Mouse (Mus musculus): ENCODE data around the gene Olfr764-ps1. TPM values are rescaled to one million over a fixed set of nuclear protein-coding genes. Genes with fewer than 3 reads are reported as not detected.

Olfr764-ps1 gene
- not detected in 2 replicates for polyA plus RNA-seq (2015; fragmentation: Nextera tagmentation; extraction: Ambion mirVana)

GRCm38 (mm10) chr10:129039796-129040195 is at the start of gene Olfr764-ps1:
Gene Olfr764-ps1 (minus strand): TSS chr10:129039896.

GRCm38 (mm10) chr10:129082810-129083209 is 43.1 kb upstream of the Olfr764-ps1 start, which contains the start of gene Olfr767:
Gene Olfr767 (minus strand): TSS chr10:129082910.

DNA sequence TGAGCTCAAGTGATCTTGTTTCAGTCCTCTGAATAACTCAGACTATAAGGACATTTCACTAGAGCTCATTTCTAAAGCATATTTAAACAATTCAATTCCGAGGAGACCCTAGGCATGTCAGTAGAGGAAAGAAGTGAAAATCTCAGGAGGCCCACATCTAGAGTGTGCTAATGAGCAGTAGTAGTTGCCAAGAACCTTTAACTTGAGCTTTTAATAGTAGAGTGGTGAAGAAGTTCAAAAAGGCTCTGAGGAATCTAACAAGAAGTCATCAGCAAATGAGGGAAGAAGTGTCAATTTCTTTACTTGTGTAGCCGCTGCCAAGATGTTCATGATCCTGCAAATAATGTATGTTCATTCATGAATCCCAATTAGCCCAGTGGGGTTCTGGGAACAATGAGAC is 29.2 kb upstream of the Olfr764-ps1 start, which contains the start of gene Olfr766-ps1:
Gene Olfr766-ps1, minus strand, starts transcription at position 101 of the 400 bp plus-strand sequence.

GRCm38 (mm10) chr10:129049898-129050297 is 10.2 kb upstream of the Olfr764-ps1 start, which contains the start of gene Olfr765:
Gene Olfr765 (minus strand): TSS chr10:129049998.

DNA sequence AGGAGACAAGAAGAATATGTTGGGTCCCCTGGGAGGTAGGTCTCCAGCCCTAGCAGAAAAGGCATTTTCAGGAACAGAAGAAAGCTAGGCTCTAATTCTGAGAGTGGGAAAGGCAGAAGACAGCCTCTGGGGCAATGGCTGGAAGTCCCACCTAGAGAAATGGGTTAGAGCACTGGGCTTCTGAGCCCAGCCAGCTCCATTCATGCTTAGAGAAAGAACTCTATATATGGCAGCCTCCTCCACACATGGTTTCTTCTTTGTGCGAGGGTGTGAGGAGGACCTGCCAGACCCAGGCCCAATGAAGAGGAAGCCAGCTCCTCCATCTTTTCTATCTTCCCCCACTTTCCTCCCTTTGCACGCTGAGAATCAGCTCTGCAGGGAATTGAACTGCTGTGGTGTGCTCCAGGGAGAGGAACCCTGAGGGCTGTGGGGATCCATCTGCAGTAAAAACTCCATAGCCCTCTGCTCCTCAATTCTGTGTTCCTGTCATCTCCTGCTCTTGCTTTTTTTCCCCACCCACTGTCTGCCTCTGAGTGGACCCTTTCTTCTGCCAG is 29.3 kb downstream of the Olfr764-ps1 start, which contains the start of gene Olfr763:
Gene Olfr763, plus strand, starts transcription at position 504 of the 554 bp plus-strand sequence.

DNA sequence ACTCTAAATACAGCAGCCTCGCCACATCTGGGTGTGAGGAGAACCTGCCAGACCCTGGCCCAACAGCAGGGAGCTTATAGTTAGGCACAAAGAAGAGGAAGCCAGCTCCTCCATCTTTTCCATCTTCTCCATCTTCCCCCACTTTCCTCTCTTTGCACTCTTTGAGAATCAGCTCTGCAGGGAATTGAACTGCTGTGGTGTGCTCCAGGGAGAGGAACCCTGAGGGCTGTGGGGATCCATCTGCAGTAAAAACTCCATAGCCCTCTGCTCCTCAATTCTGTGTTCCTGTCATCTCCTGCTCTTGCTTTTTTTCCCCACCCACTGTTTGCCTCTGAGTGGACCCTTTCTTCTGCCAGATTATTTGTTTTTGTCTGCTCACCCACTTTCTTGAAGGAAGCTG is 50.6 kb downstream of the Olfr764-ps1 start, which contains the start of gene Olfr9:
Gene Olfr9, plus strand, starts transcription at position 301 of the 400 bp plus-strand sequence.

Other genes with a start within 250 kb of the Olfr764-ps1 start
- 0.67 and 1.2 TPM in 2 replicates for gene Mmp19, start 249.0 kb downstream of the Olfr764-ps1 start, polyA plus RNA-seq (2015; fragmentation: Nextera tagmentation; extraction: Ambion mirVana)
- gene Dnajc14, start 235.8 kb downstream of the Olfr764-ps1 start, polyA plus RNA-seq (2015; fragmentation: Nextera tagmentation; extraction: Ambion mirVana): 21.1 and 26.6 TPM in 2 replicates
- gene Tmem198b, start 235.5 kb downstream of the Olfr764-ps1 start, polyA plus RNA-seq (2015; fragmentation: Nextera tagmentation; extraction: Ambion mirVana): 3.9 and 6.1 TPM in 2 replicates
- gene Sarnp, start 222.6 kb downstream of the Olfr764-ps1 start, polyA plus RNA-seq (2015; fragmentation: Nextera tagmentation; extraction: Ambion mirVana): 118 and 139 TPM in 2 replicates
- gene Ormdl2, start 218.3 kb downstream of the Olfr764-ps1 start, polyA plus RNA-seq (2015; fragmentation: Nextera tagmentation; extraction: Ambion mirVana): 68.8 and 73.7 TPM in 2 replicates
- gene Gdf11, start 148.2 kb downstream of the Olfr764-ps1 start, polyA plus RNA-seq (2015; fragmentation: Nextera tagmentation; extraction: Ambion mirVana): 0.82 and 1.2 TPM in 2 replicates
- 240 and 284 TPM in 2 replicates for gene Cd63, start 138.9 kb downstream of the Olfr764-ps1 start, polyA plus RNA-seq (2015; fragmentation: Nextera tagmentation; extraction: Ambion mirVana)
- gene Rdh5, start 117.0 kb downstream of the Olfr764-ps1 start, polyA plus RNA-seq (2015; fragmentation: Nextera tagmentation; extraction: Ambion mirVana): 4.8 and 5.9 TPM in 2 replicates
- gene Bloc1s1, start 115.9 kb downstream of the Olfr764-ps1 start, polyA plus RNA-seq (2015; fragmentation: Nextera tagmentation; extraction: Ambion mirVana): 116 and 145 TPM in 2 replicates
- gene Itga7, start 106.1 kb downstream of the Olfr764-ps1 start, polyA plus RNA-seq (2015; fragmentation: Nextera tagmentation; extraction: Ambion mirVana): 2.5 and 3.2 TPM in 2 replicates
- gene Mettl7b, start 78.9 kb downstream of the Olfr764-ps1 start, polyA plus RNA-seq (2015; fragmentation: Nextera tagmentation; extraction: Ambion mirVana): 0.10 TPM in 1 of 2 replicates, not detected in the other
- not detected in 2 replicates for gene Olfr9, start 50.5 kb downstream of the Olfr764-ps1 start, polyA plus RNA-seq (2015; fragmentation: Nextera tagmentation; extraction: Ambion mirVana)
- gene Olfr763, start 29.1 kb downstream of the Olfr764-ps1 start, polyA plus RNA-seq (2015; fragmentation: Nextera tagmentation; extraction: Ambion mirVana): not detected in 2 replicates
- not detected in 2 replicates for gene Olfr765, start 10.1 kb upstream of the Olfr764-ps1 start, polyA plus RNA-seq (2015; fragmentation: Nextera tagmentation; extraction: Ambion mirVana)
- gene Olfr766-ps1, start 29.1 kb upstream of the Olfr764-ps1 start, polyA plus RNA-seq (2015; fragmentation: Nextera tagmentation; extraction: Ambion mirVana): not detected in 2 replicates
- not detected in 2 replicates for gene Olfr767, start 43.0 kb upstream of the Olfr764-ps1 start, polyA plus RNA-seq (2015; fragmentation: Nextera tagmentation; extraction: Ambion mirVana)
- not detected in 2 replicates for gene Olfr768, start 59.5 kb upstream of the Olfr764-ps1 start, polyA plus RNA-seq (2015; fragmentation: Nextera tagmentation; extraction: Ambion mirVana)
- not detected in 2 replicates for gene Olfr769, start 78.0 kb upstream of the Olfr764-ps1 start, polyA plus RNA-seq (2015; fragmentation: Nextera tagmentation; extraction: Ambion mirVana)
- gene Olfr770, start 99.1 kb upstream of the Olfr764-ps1 start, polyA plus RNA-seq (2015; fragmentation: Nextera tagmentation; extraction: Ambion mirVana): not detected in 2 replicates
- gene Olfr771, start 124.9 kb upstream of the Olfr764-ps1 start, polyA plus RNA-seq (2015; fragmentation: Nextera tagmentation; extraction: Ambion mirVana): not detected in 2 replicates
- gene Olfr772, start 138.0 kb upstream of the Olfr764-ps1 start, polyA plus RNA-seq (2015; fragmentation: Nextera tagmentation; extraction: Ambion mirVana): not detected in 2 replicates
- not detected in 2 replicates for gene Olfr773, start 147.5 kb upstream of the Olfr764-ps1 start, polyA plus RNA-seq (2015; fragmentation: Nextera tagmentation; extraction: Ambion mirVana)
- gene Olfr774, start 196.3 kb upstream of the Olfr764-ps1 start, polyA plus RNA-seq (2015; fragmentation: Nextera tagmentation; extraction: Ambion mirVana): not detected in 2 replicates
- gene Olfr775, start 208.5 kb upstream of the Olfr764-ps1 start, polyA plus RNA-seq (2015; fragmentation: Nextera tagmentation; extraction: Ambion mirVana): not detected in 2 replicates
- gene Olfr776, start 219.2 kb upstream of the Olfr764-ps1 start, polyA plus RNA-seq (2015; fragmentation: Nextera tagmentation; extraction: Ambion mirVana): not detected in 2 replicates
- not detected in 2 replicates for gene Olfr777, start 231.6 kb upstream of the Olfr764-ps1 start, polyA plus RNA-seq (2015; fragmentation: Nextera tagmentation; extraction: Ambion mirVana)

Measured in spleen, postnatal 0 days (tissue).